Mouse (Mus musculus): Measurements from ENCODE around the gene Dnah10. TPM values are rescaled to one million over a fixed set of nuclear protein-coding genes. Genes with fewer than 3 reads are reported as not detected.
A peak's percentile ranks its signal among the peaks of the same experiment; 100 is the strongest.

Gene Dnah10
- polyA plus RNA-seq, 1 experiment from 2014 or later, result 0.15 TPM

DNA sequence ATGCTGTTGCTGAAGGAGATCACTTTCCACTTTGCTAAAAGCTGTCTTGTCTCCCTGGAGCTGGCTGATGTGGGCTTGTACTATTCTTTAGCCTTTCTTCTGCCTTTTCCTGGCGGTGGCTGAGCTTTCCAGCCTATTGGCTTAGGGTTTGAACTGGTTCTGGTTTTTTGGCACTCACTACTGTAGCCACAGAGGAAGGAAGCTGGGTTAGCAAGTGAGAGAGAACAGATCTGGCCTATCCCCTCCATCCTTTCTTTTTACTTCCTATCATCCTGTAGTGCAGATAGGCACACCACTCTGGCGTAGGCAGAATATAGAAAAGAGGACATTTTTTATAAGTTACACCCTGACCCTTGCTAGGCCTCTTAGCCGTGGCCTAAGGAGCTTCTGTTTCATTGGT lies 148.2 kb downstream of the Dnah10 start:
- WGBS, result 82% methylated on average over 3 of the region's 3 CpGs
- 0 out of 2 replicates have a peak overlapping the region, but pooled peaks have one; percentile 33 for H3K27ac ChIP-seq (replicated peaks)
- H3K9ac ChIP-seq (replicated peaks), result no peak overlapping the region
- H3K9me3 ChIP-seq (replicated peaks), result no peaks in the 10 kb centered on the region
- H3K4me2 ChIP-seq, result no peak overlapping the region
- H3K4me1 ChIP-seq, result peaks cover 55% of the 10 kb centered on the region
- no peak for ATAC-seq (ENCODE audit: low FRiP score)
- peaks cover 20% of the 10 kb centered on the region for H3K36me3 ChIP-seq
- no peaks in the 10 kb centered on the region for H3K27me3 ChIP-seq (replicated peaks)
- H3K4me3 ChIP-seq (replicated peaks), result no peak overlapping the region

DNA sequence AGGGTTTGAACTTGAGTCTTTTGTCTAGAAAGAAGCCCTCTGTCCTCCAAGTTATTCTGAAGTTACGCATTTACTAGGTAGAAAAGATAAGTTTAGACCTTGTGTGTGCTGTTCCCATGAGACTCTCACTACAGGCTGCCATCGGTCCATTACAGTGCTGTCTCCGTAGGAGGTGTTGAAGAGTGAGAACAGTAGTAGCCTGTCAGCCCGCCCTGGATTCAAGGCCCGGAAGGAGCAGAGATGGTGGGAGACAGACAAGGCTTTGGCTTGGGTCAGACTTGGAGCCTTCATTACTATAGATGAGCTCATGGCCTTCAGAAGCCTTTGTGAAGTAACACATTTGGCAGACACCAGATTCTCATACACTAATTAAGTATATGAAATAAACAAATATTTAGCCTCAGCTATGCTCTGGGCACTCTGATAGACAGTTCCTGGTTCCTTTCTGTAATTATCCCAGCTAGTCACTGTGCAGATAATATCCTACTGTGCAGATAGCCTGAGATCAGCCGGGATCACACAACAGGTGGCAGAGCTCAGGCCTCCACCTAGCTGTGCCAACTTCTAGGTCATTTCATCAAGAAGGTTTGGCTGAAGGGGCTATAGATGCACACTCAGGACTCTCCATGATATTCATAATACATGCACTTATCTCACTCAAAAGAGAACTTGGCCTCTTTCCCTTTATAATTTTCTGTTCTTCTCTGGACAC lies 149.2 kb downstream of the Dnah10 start:
- H3K4me1 ChIP-seq, result peaks cover 49% of the 10 kb centered on the region
- H3K27ac ChIP-seq (replicated peaks), result no peak overlapping the region
- WGBS, result 92% methylated on average over 6 of the region's 6 CpGs
- no peak for ATAC-seq (ENCODE audit: low FRiP score)
- no peak overlapping the region for H3K4me3 ChIP-seq (replicated peaks)
- peaks cover 20% of the 10 kb centered on the region for H3K36me3 ChIP-seq
- no peaks in the 10 kb centered on the region for H3K27me3 ChIP-seq (replicated peaks)
- no peak overlapping the region for H3K9ac ChIP-seq (replicated peaks)
- H3K9me3 ChIP-seq (replicated peaks), result no peaks in the 10 kb centered on the region
- no peak overlapping the region for H3K4me2 ChIP-seq

DNA sequence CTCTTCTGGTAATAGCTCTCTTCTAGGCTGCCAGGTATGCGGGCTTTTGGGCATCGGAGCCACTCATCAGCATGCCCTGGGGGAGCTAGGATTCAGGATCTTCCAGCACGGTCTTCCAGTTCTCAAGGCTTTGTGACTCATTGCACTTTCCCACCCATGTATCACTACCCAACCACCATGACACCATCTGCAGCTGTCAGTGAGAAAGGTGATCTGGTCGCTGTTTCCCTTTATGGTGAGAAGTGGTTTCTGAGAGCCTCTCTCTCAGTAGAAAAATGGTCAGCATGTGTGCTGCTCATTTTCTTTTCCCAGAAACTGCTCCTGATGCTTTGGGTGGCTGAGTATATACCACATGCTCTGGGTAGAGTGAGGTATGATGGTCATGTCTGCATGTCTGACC lies 154.4 kb downstream of the Dnah10 start:
- no peaks in the 10 kb centered on the region for H3K27me3 ChIP-seq (replicated peaks)
- 84% methylated on average over 4 of the region's 4 CpGs for WGBS
- H3K27ac ChIP-seq (replicated peaks), result no peak overlapping the region

DNA sequence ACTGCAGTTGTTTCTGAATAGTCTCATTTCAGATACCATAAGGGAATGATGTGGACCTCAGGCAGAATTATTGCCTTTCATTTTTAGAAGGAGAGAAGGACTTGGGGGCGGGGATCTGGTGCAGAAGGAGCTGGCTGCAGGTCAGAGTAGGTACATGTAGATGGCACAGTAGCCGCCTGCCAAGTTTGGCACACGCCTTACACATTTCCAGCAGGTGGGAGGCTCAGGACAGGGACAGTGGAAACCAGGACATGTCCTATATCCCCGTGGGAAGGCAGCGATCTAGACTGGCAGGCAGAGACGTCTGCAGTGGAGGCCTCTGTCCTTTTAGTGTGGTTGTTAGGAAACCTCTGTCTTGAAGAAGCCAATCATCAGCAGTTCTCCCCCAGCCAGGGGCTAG lies 154.9 kb downstream of the Dnah10 start:
- Histone ChIP-seq H3K4me2 (no peak overlapping the region), H3K4me3 (replicated peaks) (no peak overlapping the region), H3K4me1 (peaks cover 21% of the 10 kb centered on the region), H3K36me3 (peaks cover 18% of the 10 kb centered on the region), H3K9me3 (replicated peaks) (no peaks in the 10 kb centered on the region), H3K9ac (replicated peaks) (no peak overlapping the region), H3K27ac (replicated peaks) (no peak overlapping the region), H3K27me3 (replicated peaks) (no peaks in the 10 kb centered on the region)
- no peak for ATAC-seq (ENCODE audit: low FRiP score)
- 87% methylated on average over 6 of the region's 6 CpGs for WGBS

More for the DNA sequence above, 154.4 kb downstream of the Dnah10 start:
- Histone ChIP-seq H3K9me3 (replicated peaks) (no peaks in the 10 kb centered on the region), H3K4me1 (peaks cover 21% of the 10 kb centered on the region), H3K9ac (replicated peaks) (no peak overlapping the region), H3K4me3 (replicated peaks) (no peak overlapping the region), H3K36me3 (peaks cover 18% of the 10 kb centered on the region), H3K4me2 (no peak overlapping the region)
- ATAC-seq (ENCODE audit: low FRiP score), result no peak

DNA sequence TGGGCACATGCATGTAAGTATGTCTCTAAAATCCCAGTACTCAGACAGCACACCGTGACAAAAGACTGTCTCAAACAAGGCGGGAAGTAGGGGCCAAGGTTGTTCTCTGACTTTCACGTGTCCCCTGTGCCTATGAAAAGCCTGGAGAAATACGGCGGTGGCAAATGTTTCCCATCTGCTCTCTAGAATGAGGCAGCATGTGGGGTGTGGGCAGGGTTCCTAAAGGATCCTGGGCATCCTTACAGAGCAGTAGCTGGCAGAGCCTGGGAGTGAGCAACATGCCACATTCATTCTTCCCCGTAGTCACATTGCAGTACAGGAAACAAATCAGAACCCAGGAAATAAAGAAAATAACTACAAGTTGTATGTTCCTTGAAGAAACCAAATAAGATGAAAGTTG lies 159.0 kb downstream of the Dnah10 start:
- Histone ChIP-seq H3K27me3 (replicated peaks) (no peaks in the 10 kb centered on the region), H3K9me3 (replicated peaks) (no peaks in the 10 kb centered on the region), H3K4me2 (no peak overlapping the region), H3K9ac (replicated peaks) (0 out of 2 replicates have a peak overlapping the region, but pooled peaks have one; percentile 3), H3K4me1 (peaks cover 12% of the 10 kb centered on the region), H3K36me3 (peaks cover 32% of the 10 kb centered on the region), H3K4me3 (replicated peaks) (no peak overlapping the region), H3K27ac (replicated peaks) (no peak overlapping the region)
- ATAC-seq (ENCODE audit: low FRiP score), result no peak
- 51% methylated on average over 6 of the region's 6 CpGs for WGBS

Other genes starting within 250 kb of the Dnah10 start
- 27.5 and 32.0 TPM in 2 replicates for gene Rilpl2, start 246.7 kb upstream of the Dnah10 start, polyA plus RNA-seq (2015; fragmentation: Nextera tagmentation; extraction: Ambion mirVana)
- gene Snrnp35, start 242.0 kb upstream of the Dnah10 start, polyA plus RNA-seq (2015; fragmentation: Nextera tagmentation; extraction: Ambion mirVana), result 20.7 and 22.2 TPM in 2 replicates
- gene Rilpl1, start 193.7 kb upstream of the Dnah10 start, polyA plus RNA-seq (2015; fragmentation: Nextera tagmentation; extraction: Ambion mirVana), result 14.3 and 14.6 TPM in 2 replicates
- 336 and 384 TPM in 2 replicates for gene Tmed2, start 184.4 kb upstream of the Dnah10 start, polyA plus RNA-seq (2015; fragmentation: Nextera tagmentation; extraction: Ambion mirVana)
- 24.9 and 28.1 TPM in 2 replicates for gene Ddx55, start 172.2 kb upstream of the Dnah10 start, polyA plus RNA-seq (2015; fragmentation: Nextera tagmentation; extraction: Ambion mirVana)
- 58.1 and 65.3 TPM in 2 replicates for gene Eif2b1, start 146.0 kb upstream of the Dnah10 start, polyA plus RNA-seq (2015; fragmentation: Nextera tagmentation; extraction: Ambion mirVana)
- gene Gtf2h3, start 145.9 kb upstream of the Dnah10 start, polyA plus RNA-seq (2015; fragmentation: Nextera tagmentation; extraction: Ambion mirVana), result 39.5 and 46.0 TPM in 2 replicates
- gene Atp6v0a2, start 96.5 kb upstream of the Dnah10 start, polyA plus RNA-seq (2015; fragmentation: Nextera tagmentation; extraction: Ambion mirVana), result 38.8 and 40.4 TPM in 2 replicates
- 50.3 and 55.9 TPM in 2 replicates for gene Ccdc92, start 137.3 kb downstream of the Dnah10 start, polyA plus RNA-seq (2015; fragmentation: Nextera tagmentation; extraction: Ambion mirVana)
- gene Zfp664, start 137.6 kb downstream of the Dnah10 start, polyA plus RNA-seq (2015; fragmentation: Nextera tagmentation; extraction: Ambion mirVana), result 83.9 and 96.8 TPM in 2 replicates

Measured in neural tube, embryonic 15.5 days (tissue).